In genomic region chr13:71121484-71121883, GRCm38 (mm10) we compare ENCODE assay signal across 13 mouse cellular contexts.
DNase-seq lines count a peak whose midpoint lies in the region; ATAC-seq lines count a peak whose summit lies in the region.
"Had no signal": no experiment of that assay in that cellular context is flagged by ENCODE, and none has a peak within 500 bp of the region (broad histone marks: within the 10 kb centered on the region; RNA-seq: fewer than 3 reads in every experiment).

No protein-coding gene starts in this region.

- peak; percentile 43 for DNase-seq in hindbrain, embryonic 10.5 days (ENCODE audit: low spot score)
- DNase-seq in neural tube, embryonic 10.5 days (ENCODE audit: extremely low spot score, low spot score), result peak; percentile 33
- DNase-seq in embryo, embryonic 11 days, result peak; percentile 72
- peak; percentile 40 for DNase-seq in neural tube, embryonic 11.5 days (ENCODE audit: low spot score)
- DNase-seq in urinary bladder, postnatal 14 days (ENCODE audit: low spot score), result no peak
- DNase-seq: liver, postnatal 0 days; right cerebral cortex, postnatal 25 days; thymus, postnatal 14 days had no signal

- 17% methylated on average over 1 of the region's 1 CpGs for WGBS in hindbrain, embryonic 10.5 days
- WGBS in hindbrain, embryonic 16.5 days, result 14% methylated on average over 1 of the region's 1 CpGs
- 18% methylated on average over 1 of the region's 1 CpGs for WGBS in neural tube, embryonic 15.5 days
- 30% methylated on average over 1 of the region's 1 CpGs for WGBS in neural tube, embryonic 11.5 days

- H3K4me2 ChIP-seq in hindbrain, embryonic 16.5 days (ENCODE audit: low read length), result no peak overlapping the region
- H3K4me2 ChIP-seq in neural tube, embryonic 15.5 days, result no peak overlapping the region
- no peak overlapping the region for H3K4me2 ChIP-seq in neural tube, embryonic 11.5 days (ENCODE audit: low read depth)
- H3K4me2 ChIP-seq: embryonic facial prominence, embryonic 13.5 days; hindbrain, embryonic 14.5 days had no signal

- ATAC-seq in hindbrain, embryonic 16.5 days, result no peak
- no peak for ATAC-seq in neural tube, embryonic 15.5 days (ENCODE audit: low FRiP score)
- no peak for ATAC-seq in neural tube, embryonic 11.5 days (ENCODE audit: insufficient read depth, low FRiP score, low TSS enrichment)
- ATAC-seq: liver, postnatal 0 days had no signal

- no peak overlapping the region for H3K27ac ChIP-seq in hindbrain, embryonic 10.5 days
- H3K27ac ChIP-seq in hindbrain, embryonic 16.5 days (ENCODE audit: low read depth, low read length), result no peak overlapping the region
- no peak overlapping the region for H3K27ac ChIP-seq in neural tube, embryonic 15.5 days (replicated peaks)
- H3K27ac ChIP-seq in neural tube, embryonic 11.5 days (ENCODE audit: low read depth, low read length), result no peak overlapping the region
- H3K27ac ChIP-seq: embryonic facial prominence, embryonic 13.5 days; hindbrain, embryonic 14.5 days had no signal

- no peaks in the 10 kb centered on the region for H3K9me3 ChIP-seq in hindbrain, embryonic 10.5 days
- H3K9me3 ChIP-seq in hindbrain, embryonic 16.5 days (ENCODE audit: control insufficient read depth, low read length), result no peaks in the 10 kb centered on the region
- H3K9me3 ChIP-seq in neural tube, embryonic 15.5 days (replicated peaks), result no peaks in the 10 kb centered on the region
- no peaks in the 10 kb centered on the region for H3K9me3 ChIP-seq in neural tube, embryonic 11.5 days (ENCODE audit: control insufficient read depth, low read length)
- H3K9me3 ChIP-seq: embryonic facial prominence, embryonic 13.5 days had no signal

- H3K27me3 ChIP-seq in hindbrain, embryonic 10.5 days (ENCODE audit: insufficient read depth, poor library complexity, severe bottlenecking), result no peaks in the 10 kb centered on the region
- no peaks in the 10 kb centered on the region for H3K27me3 ChIP-seq in hindbrain, embryonic 16.5 days (replicated peaks; ENCODE audit: control insufficient read depth, insufficient read depth, low read length)
- H3K27me3 ChIP-seq in neural tube, embryonic 15.5 days (replicated peaks), result peaks cover 8% of the 10 kb centered on the region
- H3K27me3 ChIP-seq in neural tube, embryonic 11.5 days (ENCODE audit: control insufficient read depth, insufficient read depth, low read length), result no peaks in the 10 kb centered on the region

- H3K36me3 ChIP-seq in hindbrain, embryonic 10.5 days, result no peaks in the 10 kb centered on the region
- no peaks in the 10 kb centered on the region for H3K36me3 ChIP-seq in hindbrain, embryonic 16.5 days (ENCODE audit: control insufficient read depth, insufficient read depth, low read length)
- no peaks in the 10 kb centered on the region for H3K36me3 ChIP-seq in neural tube, embryonic 15.5 days
- H3K36me3 ChIP-seq in neural tube, embryonic 11.5 days (ENCODE audit: control insufficient read depth, insufficient read depth, low read length), result no peaks in the 10 kb centered on the region
- H3K36me3 ChIP-seq: embryonic facial prominence, embryonic 13.5 days; G1E had no signal

- H3K4me1 ChIP-seq in hindbrain, embryonic 10.5 days (replicated peaks), result no peaks in the 10 kb centered on the region
- H3K4me1 ChIP-seq in hindbrain, embryonic 16.5 days (ENCODE audit: control insufficient read depth, insufficient read depth, low read depth, low read length), result no peaks in the 10 kb centered on the region
- H3K4me1 ChIP-seq in neural tube, embryonic 15.5 days, result no peaks in the 10 kb centered on the region
- H3K4me1 ChIP-seq in neural tube, embryonic 11.5 days (ENCODE audit: control insufficient read depth, insufficient read depth, low read length), result no peaks in the 10 kb centered on the region
- H3K4me1 ChIP-seq: embryonic facial prominence, embryonic 13.5 days had no signal

- no peak overlapping the region for H3K9ac ChIP-seq in hindbrain, embryonic 16.5 days (ENCODE audit: low read depth, low read length)
- no peak overlapping the region for H3K9ac ChIP-seq in neural tube, embryonic 15.5 days (replicated peaks)
- no peak overlapping the region for H3K9ac ChIP-seq in neural tube, embryonic 11.5 days (ENCODE audit: low read length)
- H3K9ac ChIP-seq: embryonic facial prominence, embryonic 13.5 days; hindbrain, embryonic 14.5 days; liver, postnatal 0 days had no signal

- no peak overlapping the region for H3K4me3 ChIP-seq in hindbrain, embryonic 10.5 days
- H3K4me3 ChIP-seq in hindbrain, embryonic 16.5 days (ENCODE audit: low read length), result no peak overlapping the region
- H3K4me3 ChIP-seq in neural tube, embryonic 15.5 days (replicated peaks), result no peak overlapping the region
- H3K4me3 ChIP-seq in neural tube, embryonic 11.5 days (ENCODE audit: low read depth, low read length), result no peak overlapping the region
- H3K4me3 ChIP-seq: embryonic facial prominence, embryonic 13.5 days had no signal
